Mouse (Mus musculus) heart, postnatal 36 days (tissue): ENCODE measurements around the gene Mt4. TPM values are rescaled to one million over a fixed set of nuclear protein-coding genes. Genes with fewer than 3 reads are reported as not detected.

ENCODE experiments used
- DNase-seq, 2 experiments: peaks; one replicate each; pipeline ENCODE4 v3.0.0; 2021 to 2022
- intact Hi-C: fragments of 180-260 bp; cut with DNase I; formaldehyde crosslinking; loops from one replicate; pipeline ENCODE4 v1.15.1; 2025
- total RNA-seq, 2 experiments: library from RNA; stranded (reverse); gene quantifications; 2 replicates each; pipeline ENCODE4 v1.2.3; 2021

The Mt4 gene
- not detected for total RNA-seq

- intact Hi-C loops = no loop called here
- DNase-seq = no peak
These were observed at the start of gene Mt4 for GRCm38 (mm10) chr8:94136933-94137332. TSS of gene Mt4 (plus strand) at chr8:94137197.

- intact Hi-C loops = no loop called here
- DNase-seq = no peak
These were observed 49.0 kb upstream of the Mt4 start for GRCm38 (mm10) chr8:94087964-94088363.

- intact Hi-C loops = no loop called here
- no peak for DNase-seq
These were observed 47.3 kb upstream of the Mt4 start for GRCm38 (mm10) chr8:94089715-94090114.

GRCm38 (mm10) chr8:94092848-94093247 lies 44.1 kb upstream of the Mt4 start:
- intact Hi-C loops = no loop called here
- no peak for DNase-seq

GRCm38 (mm10) chr8:94094281-94094680 lies 42.7 kb upstream of the Mt4 start:
- DNase-seq = no peak
- intact Hi-C loops = no loop called here

GRCm38 (mm10) chr8:94098081-94098974 lies 38.7 kb upstream of the Mt4 start, which contains the start of gene Bbs2:
TSS of gene Bbs2 (minus strand) at chr8:94098928.
- DNase-seq = peak; percentile 99
- intact Hi-C loops = loop anchor here (2.0 to 5.0 kb wide), 3 partner anchors 61 to 739 kb away; partner anchors contain the start of genes Amfr, Ciapin1, Coq9 and Nudt21

GRCm38 (mm10) chr8:94098996-94099395 lies 38.0 kb upstream of the Mt4 start:
- intact Hi-C loops = loop anchor here (2.0 to 5.0 kb wide), 3 partner anchors 62 to 738 kb away; partner anchors contain the start of genes Amfr, Ciapin1, Coq9 and Nudt21
- DNase-seq = no peak

- intact Hi-C loops = no loop called here
- DNase-seq = no peak
These were observed 32.9 kb upstream of the Mt4 start for GRCm38 (mm10) chr8:94104146-94104545.

- DNase-seq = peak; percentile 16 to 19
- intact Hi-C loops = no loop called here
These were observed 29.1 kb upstream of the Mt4 start for GRCm38 (mm10) chr8:94107871-94108270.

GRCm38 (mm10) chr8:94109396-94109795 lies 27.6 kb upstream of the Mt4 start:
- no peak for DNase-seq

GRCm38 (mm10) chr8:94109835-94110234 lies 27.2 kb upstream of the Mt4 start:
- DNase-seq = no peak
- intact Hi-C loops = loop anchor here (2.0 kb wide), 1 partner anchor 89 kb away; no protein-coding TSS in a partner anchor

More at GRCm38 (mm10) chr8:94109396-94109795, 27.6 kb upstream of the Mt4 start:
- intact Hi-C loops = no loop called here

GRCm38 (mm10) chr8:94110526-94111177 lies 26.3 kb upstream of the Mt4 start:
- no peak for DNase-seq
- intact Hi-C loops = loop anchor here (2.0 kb wide), 1 partner anchor 88 kb away; no protein-coding TSS in a partner anchor

- no peak for DNase-seq
- intact Hi-C loops = no loop called here
These were observed 23.6 kb upstream of the Mt4 start for GRCm38 (mm10) chr8:94113435-94113834.

GRCm38 (mm10) chr8:94113972-94114371 lies 23.0 kb upstream of the Mt4 start:
- no peak for DNase-seq
- intact Hi-C loops = no loop called here

GRCm38 (mm10) chr8:94118776-94119430 lies 18.1 kb upstream of the Mt4 start:
- intact Hi-C loops = no loop called here
- DNase-seq = no peak

GRCm38 (mm10) chr8:94121625-94122024 lies 15.4 kb upstream of the Mt4 start:
- intact Hi-C loops = no loop called here
- DNase-seq = no peak

GRCm38 (mm10) chr8:94122711-94123468 lies 14.1 kb upstream of the Mt4 start:
- intact Hi-C loops = no loop called here

GRCm38 (mm10) chr8:94127711-94128110 lies 9.3 kb upstream of the Mt4 start:
- DNase-seq = no peak
- intact Hi-C loops = no loop called here

More at GRCm38 (mm10) chr8:94122711-94123468, 14.1 kb upstream of the Mt4 start:
- DNase-seq = no peak

- intact Hi-C loops = no loop called here
- no peak for DNase-seq
These were observed 7.7 kb upstream of the Mt4 start for GRCm38 (mm10) chr8:94129133-94129789.

GRCm38 (mm10) chr8:94130126-94130525 lies 6.9 kb upstream of the Mt4 start:
- intact Hi-C loops = no loop called here
- no peak for DNase-seq
